Mouse (Mus musculus) T-helper 17 cell (primary cell): ENCODE data around the gene Trim41.
"Not testable (repeated sequence)": the region's sequence is repeated elsewhere in the genome, so short reads cannot be mapped to it uniquely, and the experiment has no call there.

Experiments used
- in situ Hi-C, 2 experiments: fragments of 300-600 bp; cut with MboI, MseI; formaldehyde crosslinking; loops; 1 replicate in 1 of 2; 2 replicates in 1 of 2; pipeline ENCODE4 v1.15.1; 2025; ENCODE audit warnings: high pct_unique_total_duplicates in 2 of 2

The Trim41 gene

DNA sequence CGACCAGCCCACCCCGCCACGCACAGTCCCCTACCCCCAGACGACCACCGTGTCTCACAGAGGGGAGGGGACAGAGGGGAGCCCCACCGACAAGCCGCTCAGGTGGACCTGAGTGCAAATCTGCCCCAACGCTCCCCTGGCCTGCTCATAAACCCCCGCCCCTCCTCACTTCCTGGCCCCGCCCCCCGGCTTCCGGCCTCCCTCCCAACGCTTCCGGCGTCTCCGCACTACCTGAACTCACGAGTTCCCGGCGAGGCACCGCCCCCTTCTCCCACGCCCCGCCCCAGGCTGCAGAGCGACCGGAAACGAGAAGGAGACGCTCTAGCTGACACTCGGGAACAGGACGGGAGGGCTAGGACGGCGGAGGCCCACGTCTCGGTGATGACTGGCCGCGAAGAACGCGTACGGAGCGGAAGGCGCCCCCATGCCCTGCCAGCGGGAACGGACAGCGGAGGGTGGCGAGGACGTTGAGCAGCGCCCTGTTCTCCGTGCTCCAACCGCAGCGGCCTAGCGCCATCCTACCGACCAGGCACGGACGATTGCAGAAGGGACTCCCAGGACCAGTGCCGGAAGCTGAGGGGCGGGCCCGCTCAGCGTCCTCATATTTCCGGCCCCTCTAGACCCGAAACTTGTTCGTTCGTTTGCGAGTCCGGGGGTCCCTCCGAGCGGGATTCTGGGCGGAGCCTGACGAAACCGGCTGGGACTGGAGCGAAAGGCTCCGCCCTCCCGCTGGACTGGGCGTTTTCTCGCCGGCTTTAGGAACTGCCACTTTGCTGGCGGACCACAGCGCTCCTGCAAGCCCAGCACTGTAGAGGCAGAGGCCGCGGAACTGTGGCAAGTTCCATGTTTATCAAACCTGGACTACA lies at the start of gene Trim41:
TSS of gene Trim41 (minus strand) at position 554 of the 866 bp plus-strand sequence.
- in situ Hi-C loops, result loop anchor here in 1 of 2 experiments (25.0 kb wide), 1 partner anchor 895 kb away; the partner anchor contains the start of gene Cnot6

DNA sequence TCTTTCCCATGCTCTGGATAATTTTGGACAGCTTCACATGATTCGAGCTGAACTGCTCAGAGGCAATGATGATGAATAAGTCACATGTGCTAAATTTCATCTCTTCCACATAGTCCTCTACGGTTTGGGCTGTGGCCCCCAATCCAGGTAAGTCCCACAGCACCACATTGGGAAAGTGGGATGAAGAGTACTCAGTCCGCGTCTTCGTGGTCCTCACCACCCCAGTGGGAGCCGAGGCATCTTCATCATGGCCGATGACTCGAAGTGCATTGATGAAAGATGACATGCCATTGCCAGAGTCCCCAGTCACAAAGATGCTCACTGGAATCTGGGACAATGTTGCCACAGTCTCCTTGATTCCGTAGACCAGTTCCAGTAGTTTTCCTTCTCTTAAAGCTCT lies 49.3 kb upstream of the Trim41 start:
- in situ Hi-C loops, result no loop called here

DNA sequence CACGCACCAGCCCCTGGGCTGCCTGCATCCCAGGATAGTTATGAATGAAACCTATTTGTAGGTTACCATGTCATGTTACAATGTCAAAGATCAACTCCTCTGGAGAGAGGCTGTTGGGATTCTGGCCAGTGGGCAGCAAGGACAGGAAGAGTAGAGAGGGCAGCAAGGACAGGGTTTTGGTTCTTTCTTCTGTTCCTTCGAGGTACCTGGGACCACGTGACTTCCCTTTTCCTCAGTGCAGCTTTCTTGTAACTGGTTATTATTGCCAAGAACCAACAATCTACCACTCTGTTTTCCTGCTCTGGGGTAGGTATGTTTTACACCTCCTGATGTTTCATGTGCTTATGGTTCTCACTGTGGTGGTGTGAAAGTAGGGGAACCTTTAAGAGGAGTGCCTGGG lies 46.7 kb upstream of the Trim41 start:
- in situ Hi-C loops, result loop anchor here in 1 of 2 experiments (5.0 kb wide), 1 partner anchor 398 kb away; no protein-coding TSS in a partner anchor

DNA sequence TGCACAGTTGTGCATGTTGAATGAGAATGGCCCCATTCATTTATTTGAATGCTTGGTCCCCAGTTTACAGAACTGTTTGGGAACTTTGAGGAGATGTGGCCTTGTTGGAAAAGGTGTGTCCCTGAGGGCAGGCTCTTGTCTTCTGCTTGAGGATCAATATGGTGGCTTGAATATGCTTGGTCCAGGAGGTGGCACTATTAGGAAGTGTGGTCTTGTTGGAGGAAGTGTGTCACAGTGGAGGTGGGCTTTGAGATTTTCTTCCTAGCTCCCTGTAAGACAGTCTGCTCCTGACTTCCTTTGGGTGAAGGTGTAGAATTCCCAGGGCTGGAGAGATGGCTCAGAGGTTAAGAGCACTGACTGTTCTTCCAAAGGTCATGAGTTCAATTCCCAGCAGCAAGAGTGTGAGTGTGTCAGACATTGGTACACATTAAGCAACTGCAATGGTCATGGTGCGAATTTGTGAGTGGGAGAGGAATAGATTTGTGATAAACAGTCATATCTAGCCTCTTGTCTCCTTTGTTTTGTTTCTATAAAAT lies 45.7 kb upstream of the Trim41 start:
- in situ Hi-C loops, result loop anchor here in 1 of 2 experiments (5.0 kb wide), 1 partner anchor 399 kb away; no protein-coding TSS in a partner anchor

DNA sequence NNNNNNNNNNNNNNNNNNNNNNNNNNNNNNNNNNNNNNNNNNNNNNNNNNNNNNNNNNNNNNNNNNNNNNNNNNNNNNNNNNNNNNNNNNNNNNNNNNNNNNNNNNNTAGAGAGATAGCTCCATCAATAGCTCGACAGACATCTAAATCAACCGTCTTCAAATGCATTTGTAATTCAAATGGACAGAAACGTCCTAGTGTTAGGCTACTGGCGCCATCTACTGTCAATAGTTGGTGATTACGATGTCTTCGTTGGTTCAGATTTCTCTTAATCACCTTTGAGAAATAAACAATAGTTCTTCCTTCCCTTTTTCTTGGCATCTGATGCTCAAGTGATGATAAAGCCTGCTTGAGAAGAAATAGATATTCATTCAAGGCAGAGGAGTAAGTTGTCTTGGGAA lies 41.9 kb upstream of the Trim41 start:
- in situ Hi-C loops, result loop anchor here in 1 of 2 experiments (5.0 kb wide), 1 partner anchor 67 kb away; no protein-coding TSS in a partner anchor

DNA sequence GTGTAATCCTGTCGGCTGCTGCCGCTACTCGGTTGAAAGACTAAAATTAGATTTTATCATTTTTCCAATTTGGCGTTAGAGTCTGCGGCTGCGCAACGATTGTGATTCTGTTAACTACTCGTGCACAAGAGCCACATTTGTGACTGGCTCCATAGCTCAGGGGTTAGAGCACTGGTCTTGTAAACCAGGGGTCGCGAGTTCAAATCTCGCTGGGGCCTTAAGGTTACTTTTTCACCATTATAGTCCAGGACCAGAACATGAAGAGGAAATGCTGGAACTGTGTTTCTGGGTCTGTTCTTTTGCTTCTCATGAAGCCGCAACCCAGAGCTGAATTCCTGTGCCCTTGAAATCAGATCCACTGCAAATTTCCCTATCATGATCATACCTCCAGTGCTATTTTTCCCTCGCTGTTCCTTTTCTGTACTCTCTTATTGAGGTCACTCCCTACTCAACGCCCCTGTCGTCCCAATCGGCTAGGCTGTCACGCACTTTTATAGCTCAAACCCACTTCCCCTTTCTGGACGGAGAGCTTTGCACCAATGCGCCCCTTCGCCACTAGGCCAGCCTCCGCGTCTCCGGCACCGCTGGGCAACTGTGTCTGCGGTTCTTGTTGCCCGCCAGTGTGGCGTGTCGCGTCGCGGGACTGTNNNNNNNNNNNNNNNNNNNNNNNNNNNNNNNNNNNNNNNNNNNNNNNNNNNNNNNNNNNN lies 36.5 kb upstream of the Trim41 start:
- in situ Hi-C loops, result loop anchor here in 1 of 2 experiments (5.0 kb wide), 1 partner anchor 61 kb away; no protein-coding TSS in a partner anchor

DNA sequence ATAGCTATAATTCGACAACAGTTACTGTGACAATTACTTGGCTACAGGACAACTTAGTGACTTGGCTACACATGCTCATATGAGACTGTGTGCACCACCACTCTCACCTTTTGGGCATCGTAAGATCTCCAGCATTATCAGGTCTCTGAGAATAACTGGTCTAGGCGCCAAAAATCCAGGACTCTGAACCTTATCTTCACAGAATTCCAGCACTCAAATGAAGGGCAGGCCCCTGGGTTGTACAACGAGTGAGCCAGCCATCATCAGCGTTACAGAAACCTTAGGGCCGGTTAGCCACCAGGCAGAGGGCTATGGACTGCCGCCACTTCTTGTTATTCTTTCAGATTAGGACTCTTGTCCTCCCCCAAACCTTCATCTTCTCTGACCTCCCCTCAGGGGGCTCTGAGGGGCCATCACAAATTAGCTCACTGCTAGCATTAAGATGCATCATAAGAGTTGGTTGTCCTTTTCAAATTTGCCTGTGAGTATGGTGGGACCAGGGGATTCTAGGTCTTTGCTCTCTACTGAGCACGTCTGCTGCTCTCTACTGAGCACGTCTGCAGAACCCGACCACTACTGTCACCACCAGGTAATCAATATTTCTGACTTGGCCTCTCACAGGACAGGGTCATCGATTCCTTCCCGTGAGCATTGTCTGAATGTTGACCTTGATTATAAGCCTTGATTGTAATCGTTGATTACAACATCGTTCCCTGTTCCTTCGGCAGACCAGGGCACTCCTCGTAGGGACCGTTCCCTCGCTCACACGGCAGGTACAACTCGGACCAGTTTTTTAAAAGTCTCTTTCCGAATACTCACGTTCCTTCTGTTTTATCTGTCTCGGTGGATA lies 35.7 kb upstream of the Trim41 start:
- in situ Hi-C loops, result loop anchor here in 1 of 2 experiments (5.0 kb wide), 1 partner anchor 61 kb away; no protein-coding TSS in a partner anchor

DNA sequence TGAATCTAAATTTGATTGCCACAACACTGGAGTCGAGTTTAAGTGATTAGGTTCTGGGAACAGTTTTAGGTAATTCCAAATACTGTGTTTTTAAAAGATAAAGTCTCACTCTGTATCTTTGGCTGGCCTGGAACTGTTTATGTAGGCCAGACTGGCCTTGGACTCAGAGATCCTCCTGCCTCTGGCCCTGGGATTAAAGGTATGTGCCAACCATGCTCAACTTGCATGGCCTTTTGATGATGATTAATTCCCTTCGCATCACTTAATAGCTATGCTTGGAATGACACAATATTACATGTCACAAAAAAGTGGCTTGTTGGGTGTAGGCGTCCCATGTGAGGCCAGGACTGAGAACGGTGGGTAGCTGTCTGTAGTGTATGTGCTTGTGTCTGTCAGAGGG lies 35.0 kb upstream of the Trim41 start:
- in situ Hi-C loops, result loop anchor here in 1 of 2 experiments (5.0 kb wide), 1 partner anchor 60 kb away; no protein-coding TSS in a partner anchor

DNA sequence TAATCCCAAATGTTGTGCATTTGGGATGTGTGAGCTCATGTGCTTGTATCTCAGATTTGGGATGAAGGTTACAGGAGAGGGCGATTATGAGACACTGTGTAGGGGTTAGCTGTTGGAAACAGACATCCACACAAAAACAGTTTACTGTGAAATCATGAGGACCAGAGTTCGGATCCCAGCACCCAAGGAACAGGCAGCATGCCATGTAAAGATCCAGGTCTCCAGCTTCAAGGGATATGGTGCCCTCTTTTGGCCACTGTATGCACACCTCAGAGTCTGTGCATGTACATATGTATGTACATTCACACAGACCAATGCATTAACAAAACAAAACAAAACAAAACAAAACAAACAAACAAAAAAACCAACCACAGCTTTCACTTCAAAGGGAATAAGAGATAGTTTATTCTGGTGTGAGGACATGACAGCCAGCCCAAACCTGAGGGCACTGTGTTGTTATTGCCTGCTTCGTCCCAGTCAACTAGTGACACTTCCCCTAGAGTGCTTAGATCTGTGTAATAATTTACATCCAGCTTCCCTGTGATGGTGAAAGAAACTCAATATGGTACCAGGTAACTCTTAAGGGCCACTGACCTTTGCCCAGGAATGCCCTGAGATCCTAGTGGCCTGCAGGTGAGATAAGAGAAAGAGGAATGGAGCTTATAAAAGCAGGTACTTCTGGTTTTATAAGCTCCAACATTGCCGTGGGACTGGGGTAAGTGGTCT lies 34.3 kb upstream of the Trim41 start:
- in situ Hi-C loops, result loop anchor here in 1 of 2 experiments (5.0 kb wide), 1 partner anchor 59 kb away; no protein-coding TSS in a partner anchor

DNA sequence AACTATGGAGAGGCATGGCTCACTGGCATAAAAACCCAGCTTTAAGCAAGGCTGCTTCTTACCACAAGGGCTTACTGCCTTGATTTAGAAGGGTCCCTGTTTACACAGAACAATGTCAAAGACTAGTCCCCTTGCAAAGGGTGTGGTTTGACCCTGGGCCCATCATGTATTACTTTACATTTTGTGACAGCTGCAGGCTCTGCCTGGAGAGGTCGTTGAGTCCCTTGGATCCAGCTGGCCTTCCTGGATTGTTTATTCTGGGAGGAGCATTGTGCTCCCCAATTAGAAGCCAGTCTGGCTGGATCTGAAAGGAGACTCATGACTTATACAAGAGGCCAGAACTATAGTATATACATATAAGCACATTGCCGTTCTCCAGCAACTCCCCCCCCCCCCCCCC lies 33.1 kb upstream of the Trim41 start:
- in situ Hi-C loops, result loop anchor here in 1 of 2 experiments (5.0 kb wide), 1 partner anchor 58 kb away; no protein-coding TSS in a partner anchor

DNA sequence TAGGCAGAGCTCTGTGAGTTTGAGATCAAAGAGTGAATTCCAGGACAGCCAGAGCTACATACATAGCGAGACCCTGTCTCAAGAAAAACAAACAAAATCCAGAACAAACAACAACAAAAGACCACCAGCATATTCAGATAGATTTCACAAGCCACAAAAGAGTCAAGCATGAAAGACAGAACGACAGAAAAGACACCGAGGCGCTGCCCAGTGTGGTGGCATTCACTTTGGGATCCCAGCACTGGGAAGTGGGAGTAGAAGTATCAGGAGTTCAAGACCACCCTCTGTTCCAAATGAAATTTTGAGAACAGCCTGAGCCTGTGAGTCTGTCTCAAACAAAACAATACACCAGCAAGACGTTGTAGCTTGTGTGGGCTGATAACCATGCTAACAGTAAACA lies 29.7 kb upstream of the Trim41 start:
- in situ Hi-C loops, result no loop called here

DNA sequence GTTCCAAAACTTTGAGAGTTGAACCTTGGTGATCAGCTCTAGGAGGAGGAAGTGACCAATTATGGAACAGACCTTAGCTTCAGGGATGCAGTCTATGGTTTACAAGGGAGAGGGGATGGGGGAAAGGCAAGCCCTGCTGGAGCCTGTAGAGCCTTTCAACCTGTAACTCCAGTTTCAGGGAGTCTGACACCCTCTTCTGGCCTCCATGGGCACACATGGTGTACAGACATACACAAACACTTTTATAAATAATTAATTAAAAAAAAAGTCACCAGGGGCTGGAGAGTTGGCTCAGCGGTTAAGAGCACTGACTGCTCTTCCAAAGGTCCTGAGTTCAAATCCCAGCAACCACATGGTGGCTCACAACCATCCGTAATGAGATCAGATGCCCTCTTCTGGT lies 29.2 kb upstream of the Trim41 start:
- in situ Hi-C loops, result not testable (repeated sequence)

DNA sequence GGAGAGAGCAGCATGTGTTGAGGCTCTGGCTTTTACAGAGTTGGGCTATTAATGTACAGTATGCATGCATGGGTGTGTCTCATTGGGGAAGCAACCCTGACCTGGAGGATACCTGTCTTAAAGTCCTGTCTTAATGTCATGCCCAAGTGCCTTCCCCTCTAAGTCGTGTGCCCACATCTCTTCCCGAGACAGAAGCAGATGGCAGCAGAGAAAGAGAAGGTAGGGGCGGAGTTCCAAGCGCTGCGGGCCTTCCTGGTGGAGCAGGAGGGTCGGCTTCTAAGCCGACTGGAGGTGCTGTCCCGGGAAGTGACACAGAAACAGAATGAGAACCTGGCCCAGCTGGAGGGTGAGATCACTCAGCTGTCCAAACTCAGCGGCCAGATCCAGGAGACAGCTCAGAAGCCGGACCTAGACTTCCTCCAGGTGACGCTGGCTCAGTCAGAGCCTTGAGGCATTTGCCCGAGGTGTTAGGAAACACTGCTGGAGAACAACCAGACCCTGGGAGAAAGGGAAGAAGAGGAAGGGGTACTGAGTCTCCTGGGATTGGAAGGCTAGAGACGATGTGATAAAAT lies 28.2 kb upstream of the Trim41 start:
- in situ Hi-C loops, result no loop called here

DNA sequence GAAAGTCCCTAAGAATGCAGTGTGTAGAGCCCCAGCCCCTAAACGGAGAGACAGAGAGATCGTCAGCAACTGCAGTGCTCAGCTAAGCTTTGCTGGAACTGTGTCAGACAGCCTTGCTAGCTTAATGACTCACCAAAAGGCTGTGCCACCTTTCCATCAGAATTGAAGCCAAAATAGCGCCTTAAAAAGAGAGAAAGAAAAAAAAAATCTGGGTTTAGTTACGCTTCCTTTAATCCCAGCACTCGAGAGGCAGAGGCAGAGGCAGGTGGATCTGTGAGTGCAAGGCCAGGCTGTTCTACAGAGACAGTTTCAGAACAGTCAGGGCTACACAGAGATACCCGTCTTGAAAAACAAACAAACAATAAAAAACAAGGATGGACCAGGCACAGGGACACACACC lies 27.2 kb upstream of the Trim41 start:
- in situ Hi-C loops, result no loop called here

DNA sequence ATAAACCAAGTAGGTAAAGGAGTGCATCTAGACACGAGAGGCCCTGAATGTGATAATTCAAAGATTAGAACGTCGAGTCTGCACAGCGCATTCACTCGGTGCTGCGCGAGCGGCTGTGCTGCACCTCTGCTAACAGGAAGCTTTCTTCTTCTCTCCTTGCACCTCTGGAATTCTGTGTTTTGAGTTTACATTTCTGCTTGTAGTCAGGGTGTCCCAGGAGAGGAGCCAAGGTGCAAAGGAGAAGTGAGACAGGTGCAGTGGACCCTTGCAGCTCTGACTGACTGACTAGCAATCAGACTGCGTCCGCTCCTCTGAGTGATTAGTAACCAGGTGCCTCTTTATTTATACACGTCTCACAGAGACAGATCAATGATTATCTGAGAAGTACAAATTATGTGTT lies 26.0 kb upstream of the Trim41 start:
- in situ Hi-C loops, result no loop called here

DNA sequence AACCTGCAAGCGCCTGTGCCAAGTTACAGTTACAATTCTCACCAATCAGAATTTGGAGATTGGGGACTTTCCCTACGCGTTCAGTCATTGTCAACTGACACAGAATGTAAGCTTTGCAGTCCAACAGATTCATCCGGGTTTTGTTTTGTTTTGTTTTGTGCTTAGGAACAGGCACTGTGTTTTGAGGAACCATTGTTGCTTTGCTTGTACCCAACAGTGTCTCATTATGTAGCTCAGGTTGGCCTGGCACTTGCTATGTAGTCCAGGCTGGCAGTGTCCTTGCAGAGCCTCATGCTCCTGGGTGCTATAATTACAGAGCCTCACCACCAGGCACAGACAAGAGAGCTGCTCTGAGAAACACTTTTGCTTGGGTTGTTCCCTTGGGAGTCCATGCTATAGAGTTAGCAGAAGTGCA lies 25.2 kb upstream of the Trim41 start:
- in situ Hi-C loops, result no loop called here

DNA sequence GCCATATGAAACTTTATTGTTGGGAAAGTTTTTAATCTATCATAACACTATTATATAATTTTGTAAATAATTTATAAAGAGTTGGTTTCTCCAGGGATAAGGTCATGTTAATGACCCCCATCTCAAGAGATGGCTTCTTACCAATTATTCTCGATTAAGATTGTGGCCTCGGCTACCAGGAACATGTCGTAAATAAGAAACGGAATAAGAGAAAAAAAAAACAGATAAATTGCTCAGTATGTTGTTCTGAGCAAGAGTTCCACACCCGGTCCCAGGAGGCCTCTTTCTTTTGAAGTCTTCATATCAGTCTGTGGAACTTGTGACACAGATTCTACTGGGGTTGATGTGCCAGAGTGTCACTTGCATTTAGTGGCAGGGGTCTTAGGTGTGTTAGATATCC lies 24.1 kb upstream of the Trim41 start:
- in situ Hi-C loops, result no loop called here

DNA sequence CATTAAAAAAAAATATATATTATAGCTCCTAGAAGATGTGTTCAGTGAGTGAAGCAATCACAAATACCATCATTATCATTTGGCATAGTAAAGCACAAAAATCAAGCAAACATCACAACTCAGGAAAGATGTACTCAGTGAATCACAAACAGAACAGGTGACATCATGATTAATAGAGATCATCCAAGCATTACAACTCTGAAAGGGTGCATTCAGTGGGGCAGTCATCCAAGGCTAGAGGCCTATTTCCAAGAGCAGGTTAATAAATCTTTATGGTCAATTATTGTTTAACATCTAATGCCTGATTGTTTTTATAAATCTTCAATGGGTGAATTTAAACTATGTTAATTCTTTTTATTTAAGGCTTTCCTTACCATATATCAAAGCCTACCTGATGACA lies 23.7 kb upstream of the Trim41 start:
- in situ Hi-C loops, result no loop called here

DNA sequence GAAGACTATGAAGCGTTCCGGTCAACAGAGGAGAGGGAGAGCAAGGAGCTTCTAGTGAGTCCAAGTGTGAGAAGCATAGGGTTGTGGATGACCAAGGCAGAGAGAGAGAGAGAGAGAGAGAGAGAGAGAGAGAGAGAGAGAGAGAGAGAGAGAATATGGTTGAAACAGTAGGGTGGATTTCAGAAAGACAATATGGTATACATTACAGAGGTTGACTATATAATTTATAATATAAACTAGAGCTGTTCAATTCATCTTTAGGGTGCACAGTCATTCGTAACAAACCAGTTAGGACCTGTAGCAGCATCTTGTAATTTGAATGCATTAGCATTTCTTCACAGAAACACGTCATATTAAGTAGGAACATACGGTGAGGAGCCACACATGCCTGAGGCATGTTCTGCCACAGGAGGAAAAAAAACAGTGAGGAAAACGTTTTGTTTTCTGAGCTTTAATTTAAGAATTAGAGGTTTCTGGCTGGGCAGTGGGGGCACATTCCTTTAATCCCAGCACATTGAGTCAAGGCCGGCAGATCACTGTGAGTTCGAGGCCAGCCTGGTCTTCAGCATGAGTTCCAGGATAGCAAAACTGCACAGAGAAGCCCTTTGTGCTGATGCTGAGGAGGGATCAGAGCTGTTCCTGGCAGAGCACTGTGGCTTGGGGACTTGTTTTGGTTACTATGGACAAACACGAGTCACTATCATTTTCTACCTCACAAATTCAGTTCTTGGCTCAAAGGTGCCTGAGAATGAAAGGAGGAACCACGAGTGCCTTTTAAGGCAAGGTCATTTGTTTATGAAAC lies 21.9 kb upstream of the Trim41 start:
- in situ Hi-C loops, result no loop called here
